Mouse (Mus musculus) gastrocnemius, adult 18-20 months (tissue): Measurements from ENCODE around the gene Susd1. TPM values are rescaled to one million over a fixed set of nuclear protein-coding genes. Genes with fewer than 3 reads are reported as not detected.

Experiments
- DNase-seq: peaks from one replicate; pipeline ENCODE4 v3.0.0; 2021; ENCODE audit warnings: low spot score
- total RNA-seq, 2 experiments: library from RNA; stranded (reverse); gene quantifications; 2 replicates each; pipeline ENCODE4 v1.2.3; 2021

Susd1 gene
- total RNA-seq, 2 experiments from 2014 or later, result 0.45 to 0.50 TPM

GRCm38 (mm10) chr4:59340714-59341113, 97.7 kb downstream of the Susd1 start:
- DNase-seq, result peak; percentile 88

- DNase-seq, result no peak
Measured at GRCm38 (mm10) chr4:59340046-59340445, 98.4 kb downstream of the Susd1 start.

GRCm38 (mm10) chr4:59338896-59339535, 99.4 kb downstream of the Susd1 start:
- DNase-seq, result no peak

- DNase-seq, result no peak
Measured at GRCm38 (mm10) chr4:59337533-59337885, 100.9 kb downstream of the Susd1 start.

GRCm38 (mm10) chr4:59336846-59337532, 101.4 kb downstream of the Susd1 start:
- DNase-seq, result no peak

- no peak for DNase-seq
Measured at GRCm38 (mm10) chr4:59336439-59336809, 102.0 kb downstream of the Susd1 start.

- no peak for DNase-seq
Measured at GRCm38 (mm10) chr4:59335616-59336438, 102.6 kb downstream of the Susd1 start.

- DNase-seq, result no peak
Measured at GRCm38 (mm10) chr4:59335101-59335500, 103.3 kb downstream of the Susd1 start.

- DNase-seq, result no peak
Measured at GRCm38 (mm10) chr4:59334236-59334635, 104.2 kb downstream of the Susd1 start.

- no peak for DNase-seq
Measured at GRCm38 (mm10) chr4:59333424-59333895, 105.0 kb downstream of the Susd1 start.

- no peak for DNase-seq
Measured at GRCm38 (mm10) chr4:59332691-59333423, 105.6 kb downstream of the Susd1 start.

- DNase-seq, result no peak
Measured at GRCm38 (mm10) chr4:59332089-59332488, 106.3 kb downstream of the Susd1 start.

- DNase-seq, result peak; percentile 74
Measured at GRCm38 (mm10) chr4:59331633-59332032, 106.8 kb downstream of the Susd1 start.

- DNase-seq, result no peak
Measured at GRCm38 (mm10) chr4:59330961-59331604, 107.3 kb downstream of the Susd1 start.

- peak; percentile 35 for DNase-seq
Measured at GRCm38 (mm10) chr4:59329461-59330304, 108.8 kb downstream of the Susd1 start.

- DNase-seq, result no peak
Measured at GRCm38 (mm10) chr4:59328821-59329220, 109.6 kb downstream of the Susd1 start.

- no peak for DNase-seq
Measured at GRCm38 (mm10) chr4:59327986-59328385, 110.4 kb downstream of the Susd1 start.

- DNase-seq, result no peak
Measured at GRCm38 (mm10) chr4:59326031-59326760, 112.2 kb downstream of the Susd1 start.

GRCm38 (mm10) chr4:59324317-59324716, 114.1 kb downstream of the Susd1 start:
- no peak for DNase-seq
